Mouse (Mus musculus): ENCODE measurements around the gene Epha6.

Gene Epha6

DNA sequence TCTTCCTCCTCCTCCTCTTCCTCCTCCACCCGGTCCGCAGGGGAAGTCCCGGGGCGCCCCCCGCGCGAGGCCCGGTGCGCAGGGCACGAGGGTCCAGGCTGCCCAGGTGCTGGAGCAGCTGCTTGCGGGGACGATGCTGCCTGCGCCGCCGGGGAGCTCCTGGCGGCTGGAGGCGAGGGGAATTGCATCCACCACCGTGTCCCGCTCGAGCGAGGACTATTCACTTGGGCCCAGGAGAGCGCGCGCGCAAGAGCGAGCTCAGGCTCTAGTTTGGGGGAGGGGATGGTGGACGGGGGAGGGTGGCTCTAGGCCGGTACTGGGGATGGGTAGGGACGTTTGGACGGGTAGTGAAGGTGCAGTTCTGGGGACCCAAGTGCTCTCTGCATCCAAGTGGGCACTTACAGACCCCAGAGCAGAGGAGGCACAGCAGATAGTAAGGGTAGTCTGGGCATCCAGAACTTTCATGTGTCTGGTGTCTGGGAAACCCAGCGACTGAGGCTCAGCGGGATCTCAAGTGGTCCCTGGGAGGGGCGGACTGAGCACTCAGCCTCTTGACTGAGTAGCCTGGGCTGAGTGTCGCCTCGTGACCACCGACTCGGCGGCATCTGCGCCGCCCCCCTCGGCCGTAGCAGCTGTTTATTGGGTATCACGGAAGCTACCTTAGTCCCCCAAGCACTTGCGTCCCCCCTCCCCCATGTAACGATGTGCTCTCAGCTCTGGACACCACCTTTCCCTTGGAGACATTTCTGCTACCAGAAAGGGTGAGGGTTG lies at the start of gene Epha6:
TSS of gene Epha6 (minus strand) at position 471 of the 771 bp plus-strand sequence.
- DNase-seq (ENCODE audit: low spot score): peak; percentile 59

DNA sequence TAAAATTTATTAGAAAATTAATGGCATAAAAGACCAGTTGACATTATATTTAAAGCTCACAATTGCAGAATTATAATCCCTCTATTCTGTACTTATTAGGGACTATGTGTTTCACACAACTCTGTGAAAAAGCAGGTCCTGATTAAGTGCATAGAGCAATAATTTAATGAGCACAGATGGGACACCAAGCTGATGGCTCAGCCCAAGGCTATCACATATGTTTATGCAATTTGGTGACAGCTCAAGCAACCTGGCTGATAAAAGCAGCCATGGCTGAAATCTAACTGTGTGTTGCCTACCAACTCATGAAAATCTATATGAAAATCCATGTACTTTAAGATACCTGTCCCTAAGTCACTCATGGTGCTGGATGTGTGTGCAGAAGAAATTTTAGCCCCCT lies 46.4 kb upstream of the Epha6 start:
- no peak for DNase-seq (ENCODE audit: low spot score)

- DNase-seq (ENCODE audit: low spot score): no peak
Observed at GRCm38 (mm10) chr16:60628091-60628490, 22.8 kb upstream of the Epha6 start.

DNA sequence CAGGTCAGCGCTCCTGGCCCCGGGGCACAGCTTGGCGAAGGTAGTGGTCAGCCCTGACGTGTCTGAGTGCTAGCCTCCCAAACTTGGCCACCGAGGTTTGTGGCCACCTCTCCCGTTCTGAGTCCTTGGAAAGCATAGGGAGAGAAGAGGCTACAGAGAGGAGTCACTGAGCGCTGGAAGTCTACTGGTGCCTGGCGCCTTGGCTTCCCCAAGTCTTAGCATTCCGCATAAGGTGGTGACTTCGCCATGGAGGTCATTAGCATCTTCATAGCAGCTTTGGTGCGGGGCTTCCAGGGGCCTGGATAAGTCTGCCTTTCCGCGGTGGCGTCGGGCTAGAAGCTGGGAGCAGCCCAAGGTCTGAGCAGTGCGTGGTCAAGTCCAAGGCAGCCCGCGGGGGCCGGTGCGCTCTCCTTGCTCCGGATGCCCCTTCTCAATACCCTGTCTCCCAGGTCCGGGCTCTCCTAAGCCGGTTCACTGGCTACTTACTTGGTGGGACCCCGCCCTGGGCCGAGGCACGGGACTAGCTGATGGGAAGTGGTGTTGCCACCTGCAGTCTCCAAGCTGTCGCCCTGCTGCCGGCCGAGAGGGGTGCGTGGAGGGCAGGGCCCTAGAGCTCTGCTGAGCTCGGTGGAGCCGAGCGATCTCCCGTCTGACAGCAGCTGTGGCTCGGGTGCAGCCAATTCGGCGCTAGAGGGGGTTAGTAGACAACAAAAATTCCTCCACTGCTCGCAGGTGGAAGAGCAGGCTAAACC lies 677 bp upstream of the Epha6 start:
- DNase-seq (ENCODE audit: low spot score): peak; percentile 76

DNA sequence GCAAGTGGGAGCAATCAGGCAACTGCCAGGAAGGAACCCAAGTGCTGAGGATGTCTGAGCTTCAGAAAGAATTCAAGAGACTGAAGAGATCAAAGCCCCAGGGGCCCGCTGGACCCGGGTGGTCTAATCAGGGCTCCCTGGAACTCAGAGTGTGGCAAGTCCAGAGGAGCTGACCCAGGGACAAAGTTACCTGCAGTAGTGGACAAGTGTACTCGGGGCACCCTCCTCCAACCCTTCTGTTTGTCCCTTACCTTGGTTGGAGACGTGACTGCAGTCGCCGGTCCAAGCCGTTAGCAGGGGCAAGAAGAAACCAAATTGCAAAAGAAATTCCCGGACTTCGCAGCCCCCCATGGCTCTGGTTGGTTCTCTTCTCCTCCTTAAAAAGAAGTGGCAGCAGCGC lies 718 bp downstream of the Epha6 start:
- peak; percentile 4 for DNase-seq (ENCODE audit: low spot score)

DNA sequence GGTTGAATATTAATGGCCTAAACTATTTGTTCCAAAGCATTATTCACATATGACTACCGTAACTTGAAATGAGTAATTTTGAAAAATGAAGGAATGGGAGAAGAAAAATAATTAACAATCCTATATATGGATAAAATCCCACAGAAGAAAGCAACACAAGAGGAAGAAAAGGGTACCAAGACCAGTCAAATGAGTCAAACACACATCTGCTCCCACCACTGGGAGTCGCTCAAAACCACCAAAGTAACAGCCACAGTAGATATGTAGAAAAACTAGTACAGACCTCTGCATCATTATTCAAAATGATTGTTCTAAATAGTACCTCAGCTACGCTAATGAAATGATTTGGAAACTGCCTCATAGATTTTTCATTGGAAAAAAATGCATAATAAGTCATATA lies 20.0 kb downstream of the Epha6 start:
- DNase-seq (ENCODE audit: low spot score): no peak

DNA sequence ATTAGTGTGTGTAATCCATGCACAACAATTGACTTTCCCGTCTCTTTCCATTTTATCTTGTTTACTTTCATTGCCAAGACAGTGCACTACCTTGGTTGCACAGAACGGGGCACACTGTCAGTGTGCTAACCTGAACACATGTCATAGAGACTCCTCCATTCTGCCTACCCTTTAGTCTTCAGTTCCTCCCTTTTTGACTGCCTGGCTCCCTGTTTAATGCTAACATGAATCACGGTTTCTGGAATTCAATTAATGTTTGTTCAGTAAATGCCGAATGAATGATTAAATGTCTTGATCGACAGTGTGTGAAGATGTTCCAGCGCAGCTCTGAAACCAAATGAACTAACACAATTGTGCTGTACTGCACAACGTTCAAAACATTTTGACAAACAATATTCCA lies 20.6 kb downstream of the Epha6 start:
- DNase-seq (ENCODE audit: low spot score): no peak

DNA sequence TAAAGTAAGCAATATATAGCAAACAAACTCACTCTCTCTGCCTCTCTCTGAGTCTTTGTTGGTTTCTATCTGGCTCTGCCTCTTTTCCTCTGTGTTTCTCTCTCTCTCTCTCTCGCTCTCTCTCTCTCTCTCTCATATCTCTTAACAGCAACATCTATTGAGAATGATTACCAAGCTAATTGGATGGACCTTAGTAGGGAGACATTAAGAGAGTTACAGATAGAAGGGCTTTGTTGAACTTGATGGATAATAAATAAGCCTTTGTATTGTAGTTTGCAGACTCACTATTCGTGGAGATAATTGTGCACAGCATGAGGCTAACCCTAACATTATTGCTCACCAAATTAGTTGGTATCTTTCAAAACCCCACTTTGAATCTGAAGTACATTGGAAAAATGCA lies 34.8 kb downstream of the Epha6 start:
- DNase-seq (ENCODE audit: low spot score): no peak

GRCm38 (mm10) chr16:60544385-60544784 lies 60.9 kb downstream of the Epha6 start:
- no peak for DNase-seq (ENCODE audit: low spot score)

GRCm38 (mm10) chr16:60538233-60538632 lies 67.1 kb downstream of the Epha6 start:
- DNase-seq (ENCODE audit: low spot score): peak; percentile 37

GRCm38 (mm10) chr16:60509707-60510106 lies 95.6 kb downstream of the Epha6 start:
- DNase-seq (ENCODE audit: low spot score): peak; percentile 41

- no peak for DNase-seq (ENCODE audit: low spot score)
Observed at GRCm38 (mm10) chr16:60499567-60499966, 105.8 kb downstream of the Epha6 start.

- no peak for DNase-seq (ENCODE audit: low spot score)
Observed at GRCm38 (mm10) chr16:60475776-60476175, 129.6 kb downstream of the Epha6 start.

- no peak for DNase-seq (ENCODE audit: low spot score)
Observed at GRCm38 (mm10) chr16:60468200-60468785, 137.0 kb downstream of the Epha6 start.

- peak; percentile 35 for DNase-seq (ENCODE audit: low spot score)
Observed at GRCm38 (mm10) chr16:60435283-60435682, 170.0 kb downstream of the Epha6 start.

DNA sequence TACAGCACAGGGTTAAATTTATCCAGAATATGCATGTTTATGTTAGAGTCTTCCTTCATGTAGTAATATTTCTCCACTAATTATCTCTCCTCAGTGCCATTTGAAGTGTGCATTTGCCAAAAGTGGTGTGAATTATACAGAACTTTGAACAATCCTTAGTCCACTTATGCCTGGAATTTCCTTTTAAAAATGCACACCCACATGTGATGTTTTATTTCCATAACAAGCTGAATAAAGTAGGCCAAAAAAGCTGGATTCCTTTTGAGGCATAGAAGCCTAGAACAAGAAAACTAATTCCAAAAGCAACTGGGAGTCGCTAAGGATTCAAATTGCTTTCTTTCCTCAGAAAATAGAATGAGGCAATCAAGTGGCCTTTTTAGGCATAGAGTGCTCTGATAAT lies 171.1 kb downstream of the Epha6 start:
- no peak for DNase-seq (ENCODE audit: low spot score)

GRCm38 (mm10) chr16:60395306-60395705 lies 210.0 kb downstream of the Epha6 start:
- no peak for DNase-seq (ENCODE audit: low spot score)

- DNase-seq (ENCODE audit: low spot score): no peak
Observed at GRCm38 (mm10) chr16:60392961-60393360, 212.4 kb downstream of the Epha6 start.

GRCm38 (mm10) chr16:60375147-60375546 lies 230.2 kb downstream of the Epha6 start:
- no peak for DNase-seq (ENCODE audit: low spot score)

GRCm38 (mm10) chr16:60283963-60284362 lies 321.4 kb downstream of the Epha6 start:
- no peak for DNase-seq (ENCODE audit: low spot score)

- DNase-seq (ENCODE audit: low spot score): no peak
Observed at GRCm38 (mm10) chr16:60274109-60274508, 331.2 kb downstream of the Epha6 start.

DNA sequence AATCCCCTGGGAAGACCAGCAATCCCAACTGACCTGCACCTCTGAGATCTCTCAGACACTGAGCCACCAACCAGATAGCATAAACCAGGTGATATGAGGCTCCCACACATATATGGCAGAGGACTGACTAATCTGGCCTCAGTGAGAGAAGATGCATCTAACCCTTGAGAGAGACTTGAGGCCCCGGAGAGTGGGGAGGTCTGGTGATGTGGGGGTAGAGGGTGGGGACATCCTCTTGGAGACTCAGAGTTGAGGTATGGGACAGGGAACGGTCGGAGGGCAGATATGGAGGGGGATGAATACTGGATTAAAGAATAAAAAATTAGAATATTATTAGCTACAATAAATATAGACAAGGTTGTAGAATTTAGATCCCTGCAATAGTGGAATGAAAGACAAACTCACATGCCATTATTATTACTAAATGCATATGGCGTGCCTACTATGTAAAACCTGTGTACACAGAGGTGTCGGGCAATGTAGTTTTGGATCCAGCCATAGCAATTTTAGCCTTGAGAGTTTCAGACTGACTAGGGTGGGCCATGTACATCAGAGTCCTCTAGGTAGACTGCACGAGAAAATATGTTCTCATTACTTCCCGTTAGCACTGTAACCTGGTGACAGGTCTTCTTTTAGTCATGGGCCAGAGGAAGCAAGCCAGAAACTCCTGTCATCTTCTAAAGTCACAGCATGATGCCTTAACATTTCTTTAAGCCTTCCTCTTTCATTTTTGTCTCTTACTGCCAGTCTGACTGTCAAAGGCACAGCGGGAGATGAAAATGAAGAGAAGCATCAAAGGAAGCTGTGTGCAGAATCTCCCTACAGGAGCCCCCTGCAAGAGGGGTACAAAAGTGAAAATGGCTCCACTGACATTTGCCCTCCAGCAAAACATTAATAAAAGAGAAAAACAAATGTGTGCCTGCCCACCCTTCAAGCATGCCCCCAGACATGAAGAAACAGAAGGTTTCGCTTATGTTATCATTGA lies 338.7 kb downstream of the Epha6 start:
- peak; percentile 9 for DNase-seq (ENCODE audit: low spot score)
